Mouse (Mus musculus): ENCODE measurements around the gene Arid1b. TPM values are rescaled to one million over a fixed set of nuclear protein-coding genes. Genes with fewer than 3 reads are reported as not detected.

Arid1b gene
- 14.1 and 14.4 TPM in 2 replicates for polyA plus RNA-seq (2015; fragmentation: Nextera tagmentation; extraction: Ambion mirVana)

DNA sequence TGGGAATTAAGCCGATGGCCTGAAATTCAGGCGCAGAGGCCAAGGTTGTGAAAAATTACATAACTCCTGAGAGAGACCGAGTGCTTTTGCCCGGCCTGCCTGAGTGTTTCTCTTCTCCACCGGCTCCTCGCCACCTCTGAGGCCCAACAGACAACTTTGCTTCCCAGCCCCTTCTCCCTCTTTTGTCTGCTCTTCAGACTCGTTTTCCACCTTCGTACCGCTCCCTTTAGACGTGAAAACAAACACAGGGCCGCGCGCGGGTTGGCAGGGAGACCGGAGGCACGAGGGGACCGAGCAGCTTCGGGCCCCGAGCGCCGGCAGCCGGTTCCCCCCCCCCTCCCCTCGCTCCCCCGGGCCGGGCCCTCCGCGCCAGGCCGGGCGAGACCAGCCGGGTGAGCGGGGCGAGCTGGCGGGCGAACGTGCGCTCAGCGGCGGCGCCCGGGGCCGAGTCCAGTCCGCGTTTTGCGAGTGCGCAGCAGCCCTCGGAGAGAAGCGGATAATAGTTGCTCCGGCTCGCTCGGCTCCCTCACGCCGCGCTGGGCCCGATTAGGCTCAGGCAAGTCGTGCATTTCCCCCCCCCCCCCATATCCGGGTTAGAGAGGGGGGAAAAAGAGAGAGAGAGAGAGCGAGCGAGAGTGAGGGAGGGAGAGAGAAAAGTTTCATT lies at the start of gene Arid1b:
Arid1b (plus strand) TSS at position 493 of the 664 bp plus-strand sequence.
- Histone ChIP-seq H3K27me3 (no peaks in the 10 kb centered on the region), H3K4me2 (peak within 1 kb of the TSS; percentile 69), H3K36me3 (no peaks in the 10 kb centered on the region), H3K4me3 (peak within 1 kb of the TSS; percentile 98), H3K4me1 (replicated peaks) (peaks cover 39% of the 10 kb centered on the region), H3K27ac (replicated peaks) (peak within 1 kb of the TSS; percentile 100), H3K9me3 (no peaks in the 10 kb centered on the region), H3K9ac (peak within 1 kb of the TSS; percentile 100)
- peak; percentile 78 for ATAC-seq (ENCODE audit: low read depth)
- under 1% methylated on average over 55 of the region's 58 CpGs for WGBS

- H3K36me3 ChIP-seq = no peaks in the 10 kb centered on the region
- H3K9me3 ChIP-seq = no peaks in the 10 kb centered on the region
- WGBS = 41% methylated on average over 6 of the region's 6 CpGs
- ATAC-seq (ENCODE audit: low read depth) = no peak
- no peak overlapping the region for H3K9ac ChIP-seq
- peaks cover 24% of the 10 kb centered on the region for H3K4me1 ChIP-seq (replicated peaks)
- H3K27ac ChIP-seq (replicated peaks) = no peak overlapping the region
- H3K4me2 ChIP-seq = no peak overlapping the region
- no peaks in the 10 kb centered on the region; the same call in 1 of the 2 replicates for H3K27me3 ChIP-seq
- no peak overlapping the region for H3K4me3 ChIP-seq
These were observed 48.8 kb upstream of the Arid1b start for GRCm38 (mm10) chr17:4945311-4945751.

DNA sequence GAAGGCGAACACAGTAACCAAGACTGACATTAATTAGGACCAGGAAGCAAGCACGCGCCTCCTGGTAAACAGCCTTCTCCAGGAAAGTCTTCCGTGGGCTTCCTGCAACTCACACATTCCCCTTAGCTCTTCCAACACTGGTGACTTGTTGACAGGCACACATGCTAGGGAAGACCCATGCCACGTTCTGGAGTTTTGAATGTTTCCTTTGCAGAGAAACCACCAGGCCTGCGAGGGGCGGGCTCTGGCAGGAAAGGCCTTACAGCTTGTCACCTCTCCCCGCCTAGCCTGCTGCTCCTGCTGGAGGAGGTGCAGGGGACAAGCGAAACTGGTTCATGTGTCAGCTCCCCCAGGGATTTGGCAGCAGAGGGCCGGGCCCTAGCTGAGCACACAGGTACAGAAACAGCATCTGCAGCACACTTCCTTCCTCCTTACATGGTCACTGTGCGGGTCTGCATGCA lies 48.2 kb upstream of the Arid1b start:
- 23% methylated on average over 11 of the region's 11 CpGs for WGBS
- Histone ChIP-seq H3K9me3 (no peaks in the 10 kb centered on the region), H3K4me1 (replicated peaks) (peaks cover 19% of the 10 kb centered on the region), H3K9ac (0 out of 2 replicates have a peak overlapping the region, but pooled peaks have one; percentile 4), H3K4me2 (peak overlapping the region; percentile 31), H3K27me3 (no peaks in the 10 kb centered on the region; the same call in 1 of the 2 replicates), H3K27ac (replicated peaks) (no peak overlapping the region), H3K4me3 (no peak overlapping the region), H3K36me3 (no peaks in the 10 kb centered on the region)
- peak; percentile 77; the same call in 1 of the 2 replicates for ATAC-seq (ENCODE audit: low read depth)

DNA sequence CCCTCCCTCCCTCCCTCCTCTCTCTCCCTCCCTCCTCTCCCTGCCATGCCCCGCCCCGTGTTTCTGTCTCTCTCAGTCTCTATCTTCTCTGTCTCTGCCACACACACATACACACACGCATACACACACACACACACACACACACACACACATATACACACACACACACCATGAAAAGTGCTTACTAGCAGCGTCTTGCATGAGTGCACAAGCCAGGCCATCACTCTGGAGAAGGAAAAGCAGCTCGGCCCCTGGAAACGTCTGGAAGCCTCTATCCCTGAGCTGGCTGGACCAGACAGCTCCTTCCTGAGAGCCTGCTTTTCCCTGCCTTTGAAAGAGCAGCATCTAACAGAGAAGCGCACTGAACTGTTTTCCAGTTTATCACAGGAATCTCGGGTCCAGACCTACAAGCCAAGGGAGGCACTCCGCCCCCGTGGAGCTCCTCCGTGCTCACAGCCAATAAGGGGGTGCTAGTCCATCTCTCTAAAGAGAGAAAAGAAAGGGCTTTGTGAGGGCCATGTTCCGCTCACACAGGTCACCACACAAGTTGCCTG lies 47.6 kb upstream of the Arid1b start:
- Histone ChIP-seq H3K27ac (replicated peaks) (no peak overlapping the region), H3K4me1 (replicated peaks) (peaks cover 19% of the 10 kb centered on the region), H3K4me3 (no peak overlapping the region), H3K9me3 (no peaks in the 10 kb centered on the region), H3K27me3 (no peaks in the 10 kb centered on the region; the same call in 1 of the 2 replicates), H3K36me3 (no peaks in the 10 kb centered on the region), H3K4me2 (0 out of 2 replicates have a peak overlapping the region, but pooled peaks have one; percentile 21), H3K9ac (peak overlapping the region; percentile 38; the same call in 1 of the 2 replicates)
- peak; percentile 63; the same call in 1 of the 2 replicates for ATAC-seq (ENCODE audit: low read depth)
- WGBS = 17% methylated on average over 9 of the region's 12 CpGs

GRCm38 (mm10) chr17:4947013-4947412 lies 47.1 kb upstream of the Arid1b start:
- 45% methylated on average over 3 of the region's 3 CpGs for WGBS
- no peaks in the 10 kb centered on the region; the same call in 1 of the 2 replicates for H3K27me3 ChIP-seq
- H3K9ac ChIP-seq = no peak overlapping the region
- no peak overlapping the region for H3K27ac ChIP-seq (replicated peaks)
- no peak overlapping the region for H3K4me3 ChIP-seq
- no peaks in the 10 kb centered on the region for H3K9me3 ChIP-seq
- ATAC-seq (ENCODE audit: low read depth) = no peak
- H3K36me3 ChIP-seq = no peaks in the 10 kb centered on the region
- 0 out of 2 replicates have a peak overlapping the region, but pooled peaks have one; percentile 21 for H3K4me2 ChIP-seq
- H3K4me1 ChIP-seq (replicated peaks) = peaks cover 19% of the 10 kb centered on the region

- no peak overlapping the region for H3K27ac ChIP-seq (replicated peaks)
- no peak overlapping the region for H3K9ac ChIP-seq
- no peaks in the 10 kb centered on the region for H3K9me3 ChIP-seq
- H3K4me1 ChIP-seq (replicated peaks) = peaks cover 19% of the 10 kb centered on the region
- no peaks in the 10 kb centered on the region for H3K36me3 ChIP-seq
- no peak overlapping the region for H3K4me3 ChIP-seq
- 60% methylated on average over 2 of the region's 2 CpGs for whole genome bisulfite sequencing
- no peaks in the 10 kb centered on the region; the same call in 1 of the 2 replicates for H3K27me3 ChIP-seq
- ATAC-seq (ENCODE audit: low read depth) = no peak
- no peak overlapping the region for H3K4me2 ChIP-seq
These were observed 46.7 kb upstream of the Arid1b start for GRCm38 (mm10) chr17:4947439-4947838.

DNA sequence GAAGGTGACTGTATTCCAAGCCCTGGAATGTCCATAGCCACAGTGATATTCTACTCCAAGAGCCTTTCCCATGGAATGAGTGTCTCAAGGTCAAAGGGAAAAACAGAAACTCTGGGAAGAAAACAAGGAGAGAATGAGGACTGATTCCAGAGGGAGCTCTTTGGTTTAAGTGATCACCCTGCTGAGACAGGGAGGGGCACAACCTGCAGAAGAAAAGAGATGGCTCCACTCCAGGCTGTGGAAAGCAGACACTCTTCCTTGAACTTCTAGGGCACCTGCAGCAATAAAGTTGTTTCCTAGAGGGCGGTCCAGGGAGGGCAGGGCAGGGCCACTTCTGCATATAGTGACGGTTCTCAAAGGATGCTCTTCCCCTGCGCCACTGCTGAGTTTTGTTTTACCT lies 45.6 kb upstream of the Arid1b start:
- Histone ChIP-seq H3K4me1 (replicated peaks) (peaks cover 19% of the 10 kb centered on the region), H3K4me3 (no peak overlapping the region), H3K27ac (replicated peaks) (no peak overlapping the region), H3K9me3 (no peaks in the 10 kb centered on the region), H3K9ac (no peak overlapping the region), H3K4me2 (no peak overlapping the region), H3K36me3 (no peaks in the 10 kb centered on the region), H3K27me3 (no peaks in the 10 kb centered on the region; the same call in 1 of the 2 replicates)
- ATAC-seq (ENCODE audit: low read depth) = no peak
- WGBS = 36% methylated on average over 3 of the region's 3 CpGs

DNA sequence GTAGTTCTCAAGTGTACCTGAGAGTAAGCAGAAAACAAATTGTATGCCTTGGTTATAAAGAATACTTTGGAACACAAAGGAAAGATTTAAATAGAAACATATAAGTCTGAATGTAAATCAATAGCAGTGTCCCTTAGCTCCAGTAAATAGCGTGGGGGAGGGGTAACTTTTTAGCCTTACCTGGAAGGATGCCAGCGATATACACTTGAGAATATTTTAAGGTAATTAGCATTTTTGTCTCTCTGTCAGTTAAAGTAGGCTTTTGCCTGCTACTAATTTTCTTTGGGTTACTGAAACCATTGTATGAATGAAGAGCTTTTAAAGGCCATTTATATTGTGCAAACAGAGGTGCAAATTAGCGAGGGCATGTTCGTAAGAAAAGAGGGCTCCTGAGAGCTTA lies 39.7 kb upstream of the Arid1b start:
- H3K27me3 ChIP-seq = no peaks in the 10 kb centered on the region
- no peak for ATAC-seq (ENCODE audit: low read depth)
- H3K4me2 ChIP-seq = no peak overlapping the region
- peak overlapping the region; percentile 61; the same call in 1 of the 2 replicates for H3K27ac ChIP-seq (replicated peaks)
- peaks cover 11% of the 10 kb centered on the region for H3K4me1 ChIP-seq (replicated peaks)
- H3K36me3 ChIP-seq = no peaks in the 10 kb centered on the region
- no peak overlapping the region for H3K9ac ChIP-seq
- no peak overlapping the region for H3K4me3 ChIP-seq
- WGBS = 45% methylated on average over 4 of the region's 4 CpGs
- H3K9me3 ChIP-seq = no peaks in the 10 kb centered on the region

DNA sequence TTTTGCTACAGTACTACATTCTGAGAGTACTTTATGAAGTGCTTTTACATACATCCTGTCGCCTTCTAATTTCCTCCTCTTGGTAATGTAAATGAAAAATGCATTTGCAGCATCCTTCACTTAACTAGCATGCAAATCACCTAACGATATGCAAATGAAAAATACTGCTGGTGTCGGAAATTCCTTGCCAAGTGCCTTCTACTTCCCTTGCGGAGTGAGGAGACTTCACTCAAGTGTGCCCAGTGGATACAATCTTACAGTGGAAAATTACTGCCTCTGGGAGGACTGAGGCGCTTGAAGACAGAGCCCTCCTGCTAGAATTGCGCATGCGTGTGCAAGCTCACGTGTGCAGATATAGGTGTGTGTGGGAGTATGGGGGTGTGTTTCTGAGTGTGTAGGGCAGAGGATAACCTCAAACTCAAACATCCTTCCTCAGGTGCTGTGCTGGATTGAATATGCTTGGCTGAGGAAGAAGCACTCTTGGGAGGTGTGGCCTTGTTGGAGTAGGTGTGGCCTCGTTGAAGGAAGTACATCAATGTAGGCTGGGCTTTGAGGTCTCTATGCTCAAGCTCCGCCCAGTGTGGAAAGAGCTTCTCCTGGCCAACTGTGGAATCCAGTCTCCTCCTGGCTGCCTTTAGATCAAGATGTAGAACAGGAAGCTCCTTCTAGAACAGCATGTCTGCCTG lies 29.8 kb upstream of the Arid1b start:
- WGBS = 79% methylated on average over 10 of the region's 10 CpGs
- no peak for ATAC-seq (ENCODE audit: low read depth)
- H3K27ac ChIP-seq (replicated peaks) = no peak overlapping the region

DNA sequence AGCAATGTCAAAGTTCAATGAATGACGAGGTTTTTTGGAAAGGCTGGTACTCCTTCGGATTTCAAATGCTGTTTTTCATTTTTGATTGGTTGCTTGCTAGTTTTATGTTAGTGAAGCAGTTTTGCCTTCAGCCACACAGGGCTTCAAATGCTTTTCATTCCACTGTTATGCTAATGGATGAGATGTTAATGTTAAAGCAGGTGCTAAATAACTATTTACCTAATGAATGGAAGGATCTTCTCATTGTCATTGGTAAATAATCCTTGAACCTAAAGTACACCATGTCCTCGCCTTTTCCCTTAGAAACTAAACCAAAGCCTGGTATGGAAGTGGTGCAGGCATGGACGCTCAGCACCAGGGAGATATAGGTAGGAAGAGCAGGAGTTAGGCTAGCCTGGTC lies 26.9 kb upstream of the Arid1b start:
- no peak for ATAC-seq (ENCODE audit: low read depth)
- H3K4me2 ChIP-seq = no peak overlapping the region
- no peak overlapping the region for H3K4me3 ChIP-seq
- WGBS = 59% methylated on average over 4 of the region's 4 CpGs
- H3K4me1 ChIP-seq (replicated peaks) = no peaks in the 10 kb centered on the region
- H3K9me3 ChIP-seq = no peaks in the 10 kb centered on the region
- H3K9ac ChIP-seq = no peak overlapping the region
- no peak overlapping the region for H3K27ac ChIP-seq (replicated peaks)
- no peaks in the 10 kb centered on the region for H3K36me3 ChIP-seq
- no peaks in the 10 kb centered on the region for H3K27me3 ChIP-seq

More for the DNA sequence above, 29.8 kb upstream of the Arid1b start:
- H3K9ac ChIP-seq = no peak overlapping the region
- H3K4me1 ChIP-seq (replicated peaks) = no peaks in the 10 kb centered on the region
- no peaks in the 10 kb centered on the region for H3K36me3 ChIP-seq
- H3K9me3 ChIP-seq = no peaks in the 10 kb centered on the region
- no peaks in the 10 kb centered on the region for H3K27me3 ChIP-seq
- H3K4me2 ChIP-seq = no peak overlapping the region
- no peak overlapping the region for H3K4me3 ChIP-seq

DNA sequence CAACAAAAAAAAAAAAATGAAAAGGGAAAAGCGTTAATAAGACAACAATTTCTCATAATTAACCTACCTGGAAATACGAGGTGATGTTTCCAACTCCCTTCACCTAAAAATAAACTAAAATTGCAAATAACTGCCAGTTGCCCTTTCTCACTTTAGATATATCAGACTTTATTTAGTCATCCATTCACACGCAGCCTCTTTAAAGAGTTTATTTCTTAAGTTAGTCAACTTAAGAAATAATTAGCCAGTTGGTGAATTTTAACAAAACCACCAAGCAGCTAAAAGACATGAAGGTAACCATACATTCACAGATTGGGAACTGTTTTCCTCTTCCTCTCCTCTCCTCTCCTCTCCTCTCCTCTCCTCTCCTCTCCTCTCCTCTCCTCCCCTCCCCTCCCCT lies 26.1 kb upstream of the Arid1b start:
- Histone ChIP-seq H3K9ac (no peak overlapping the region), H3K27ac (replicated peaks) (no peak overlapping the region), H3K27me3 (no peaks in the 10 kb centered on the region), H3K36me3 (no peaks in the 10 kb centered on the region), H3K4me2 (no peak overlapping the region), H3K4me3 (no peak overlapping the region), H3K9me3 (no peaks in the 10 kb centered on the region), H3K4me1 (replicated peaks) (no peaks in the 10 kb centered on the region)
- ATAC-seq (ENCODE audit: low read depth) = no peak
- 98% methylated on average over 3 of the region's 3 CpGs for WGBS

DNA sequence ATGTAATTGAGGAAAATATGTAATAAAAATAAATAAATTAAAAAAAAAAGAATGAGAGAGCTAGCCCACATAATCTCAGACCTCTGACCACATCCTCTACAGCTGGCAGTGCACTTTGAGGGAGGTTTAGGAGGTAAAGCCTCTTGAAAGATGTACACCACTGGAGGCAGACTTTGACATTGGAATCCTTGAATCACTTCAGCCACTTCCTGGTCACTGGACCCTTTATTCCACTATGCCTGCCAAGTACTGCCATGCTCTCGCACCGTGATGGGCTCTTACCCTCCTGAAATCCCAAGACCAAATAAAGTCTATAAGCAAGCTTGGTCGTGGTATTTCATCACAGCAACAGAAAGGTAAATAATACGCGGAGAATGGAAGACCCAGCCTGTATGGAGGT lies 25.3 kb upstream of the Arid1b start:
- H3K27me3 ChIP-seq = no peaks in the 10 kb centered on the region
- no peaks in the 10 kb centered on the region for H3K4me1 ChIP-seq (replicated peaks)
- H3K27ac ChIP-seq (replicated peaks) = no peak overlapping the region
- no peak for ATAC-seq (ENCODE audit: low read depth)
- H3K9ac ChIP-seq = no peak overlapping the region
- no peaks in the 10 kb centered on the region for H3K9me3 ChIP-seq
- no peaks in the 10 kb centered on the region for H3K36me3 ChIP-seq
- 89% methylated on average over 5 of the region's 5 CpGs for WGBS
- no peak overlapping the region for H3K4me3 ChIP-seq
- H3K4me2 ChIP-seq = no peak overlapping the region

All from neural tube, embryonic 13.5 days (tissue).